Mouse (Mus musculus) spleen, postnatal 14 days (tissue): ENCODE measurements at regions not wholly inside any gene's neighbourhood (a gene's known extent, or its start where the extent isn't known, plus 50 kb on each side); places are given as distances from the start of the nearest gene placed in this dataset.

Experiments used
- DNase-seq, 2 experiments: peaks; one replicate each; pipeline ENCODE4 v3.0.0; 2021 to 2022; ENCODE audit warnings: low spot score in 2 of 2

DNA sequence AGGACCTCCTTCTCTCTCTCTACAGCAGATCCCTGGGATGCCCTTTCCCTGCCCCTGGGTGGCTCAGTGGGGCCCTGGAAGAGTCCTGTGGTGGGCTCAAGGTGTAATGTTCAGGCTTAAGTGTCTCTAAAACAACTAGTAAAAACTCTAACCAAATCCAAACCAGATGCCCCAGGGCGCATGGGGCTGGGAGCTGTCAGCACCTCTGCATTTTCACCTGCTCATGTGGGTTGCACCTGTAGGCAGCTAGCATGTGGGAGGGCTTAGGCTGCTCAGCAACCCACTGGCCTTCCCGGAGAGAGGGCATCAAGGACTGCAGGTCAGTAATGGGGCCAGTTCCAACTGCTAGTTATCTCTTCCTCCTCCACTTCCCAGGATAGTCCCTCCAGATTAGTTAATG is 104.8 kb upstream of the Gm12830 start:
- DNase-seq = no peak

DNA sequence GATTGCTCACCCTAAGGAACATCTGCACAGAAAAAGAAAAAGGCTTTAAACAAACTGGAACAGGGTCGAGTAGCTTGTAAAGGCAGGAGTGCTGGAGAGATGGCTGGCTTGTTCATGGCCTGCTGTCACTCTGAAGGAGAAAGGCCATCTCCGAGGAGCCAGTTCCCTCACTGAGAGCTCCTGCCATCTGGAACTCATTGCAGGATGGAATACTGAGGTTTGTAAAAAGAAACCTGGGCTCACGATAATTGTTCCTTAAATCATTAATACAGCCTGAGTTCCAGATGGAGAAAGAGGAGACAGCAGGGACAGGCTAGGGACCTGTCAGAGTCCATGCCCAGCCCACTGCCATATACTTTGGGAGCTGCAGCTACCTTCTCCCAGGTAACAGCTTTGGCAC is 100.8 kb upstream of the Gm12830 start:
- DNase-seq = no peak

- DNase-seq = no peak
These were observed 100.1 kb upstream of the Gm12830 start for GRCm38 (mm10) chr4:114721386-114721785.

DNA sequence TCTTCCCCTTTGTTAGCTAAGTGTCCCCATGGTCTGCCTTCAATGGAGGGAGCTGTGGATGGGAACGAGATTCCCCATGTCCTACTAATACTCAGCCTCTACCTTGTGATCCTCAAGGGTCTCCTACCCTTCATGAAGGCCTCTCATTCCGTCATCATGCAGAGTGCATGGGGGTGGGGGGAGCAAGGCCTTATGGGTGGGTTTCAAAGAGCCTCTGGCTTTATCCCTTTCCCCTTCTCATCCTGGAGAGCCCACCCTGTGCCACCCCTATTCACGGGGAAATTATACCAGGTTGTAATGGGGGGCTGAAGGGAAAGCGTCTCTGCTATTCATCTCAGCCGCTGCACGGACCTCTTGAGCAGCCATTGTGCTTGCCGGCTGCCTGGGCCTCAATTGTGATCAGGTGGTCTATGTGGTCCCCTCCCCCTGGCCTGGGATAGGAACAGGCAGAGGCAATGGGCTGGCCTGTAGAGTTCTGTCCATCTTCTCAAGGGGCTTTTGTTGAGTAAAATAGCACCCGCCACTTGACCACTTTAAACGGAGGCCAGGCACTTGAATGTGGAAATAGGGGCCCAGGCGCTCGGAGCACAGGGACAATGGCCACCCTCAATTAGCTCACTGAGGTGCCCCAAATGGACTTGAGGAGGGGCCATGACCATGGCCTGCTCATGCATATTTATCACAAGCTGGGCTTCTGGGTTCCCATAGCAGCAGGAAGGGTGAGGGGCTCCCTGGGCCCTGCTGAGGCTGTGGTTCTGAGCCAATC is 93.1 kb upstream of the Gm12830 start:
- DNase-seq = no peak

DNA sequence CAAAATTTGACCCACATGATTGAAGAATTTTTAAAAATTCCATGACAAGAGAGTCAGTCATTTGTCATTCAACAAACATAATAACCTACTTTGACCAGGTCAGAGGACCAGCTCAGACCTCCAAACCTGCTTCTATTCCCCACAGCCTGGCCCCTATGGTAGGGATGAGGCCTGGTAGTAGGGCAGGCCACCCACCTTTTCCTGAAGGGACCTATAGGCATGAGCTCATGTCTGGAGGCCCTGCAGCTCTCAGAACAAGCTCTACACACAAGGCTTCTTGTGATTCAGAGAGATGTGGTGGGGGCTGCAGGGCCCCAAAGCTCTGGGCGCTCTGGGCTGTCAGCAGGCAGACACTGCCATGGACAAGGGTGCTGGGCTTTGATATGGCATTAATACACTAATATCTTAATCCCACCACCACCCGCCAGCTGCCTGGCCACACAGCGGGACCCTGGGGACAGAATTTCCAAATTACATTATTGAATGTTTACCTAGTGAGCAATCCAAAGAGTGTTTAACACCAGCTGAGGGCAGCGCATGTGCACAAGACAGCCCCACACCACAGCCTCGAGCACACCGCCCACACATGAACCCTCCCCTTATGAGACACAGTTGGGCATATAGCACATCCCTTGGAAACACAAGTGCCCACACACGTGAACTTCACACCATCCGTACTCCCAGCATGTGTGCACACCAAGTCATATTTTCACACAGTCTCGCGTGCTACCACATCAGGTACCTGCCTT is 88.1 kb upstream of the Gm12830 start:
- no peak for DNase-seq

DNA sequence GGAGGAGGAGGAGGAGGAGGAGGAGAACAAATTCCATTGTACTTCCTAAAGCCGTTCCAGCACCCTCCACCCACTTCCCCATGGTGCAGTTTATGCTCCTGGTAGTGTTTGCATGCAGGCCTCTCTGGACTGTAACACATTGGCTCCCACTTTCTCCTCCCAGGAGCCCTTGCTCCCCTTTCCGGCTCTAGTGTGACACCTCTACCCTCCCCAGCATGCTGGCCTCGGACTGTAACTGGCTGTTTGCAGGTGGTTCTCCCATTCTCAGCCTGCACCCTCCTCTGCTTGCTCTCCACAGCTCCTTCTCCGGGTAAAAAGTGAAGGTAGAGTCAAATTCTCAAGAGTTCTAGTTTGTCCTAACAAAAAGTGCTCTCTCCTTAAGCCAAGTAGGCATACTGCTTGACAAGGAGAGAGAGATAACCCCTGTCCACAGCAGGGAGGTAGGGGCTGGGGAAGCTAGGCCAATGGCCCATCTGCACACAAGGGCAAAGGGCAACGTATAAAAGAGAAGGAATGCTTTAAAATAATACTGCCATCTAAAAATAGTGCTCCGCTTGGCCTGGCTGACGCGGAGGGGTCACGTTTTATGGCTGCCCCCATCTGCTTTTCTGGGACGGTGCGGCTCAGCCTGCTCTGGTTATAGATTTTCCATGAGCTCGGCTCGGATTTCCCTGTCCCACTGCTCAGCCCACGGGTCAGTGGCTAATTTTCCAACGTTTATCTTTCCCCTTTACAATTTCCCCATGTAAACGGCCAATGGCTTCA is 82.4 kb upstream of the Gm12830 start:
- DNase-seq = no peak

GRCm38 (mm10) chr4:114748131-114748530 is 73.4 kb upstream of the Gm12830 start:
- no peak for DNase-seq

DNA sequence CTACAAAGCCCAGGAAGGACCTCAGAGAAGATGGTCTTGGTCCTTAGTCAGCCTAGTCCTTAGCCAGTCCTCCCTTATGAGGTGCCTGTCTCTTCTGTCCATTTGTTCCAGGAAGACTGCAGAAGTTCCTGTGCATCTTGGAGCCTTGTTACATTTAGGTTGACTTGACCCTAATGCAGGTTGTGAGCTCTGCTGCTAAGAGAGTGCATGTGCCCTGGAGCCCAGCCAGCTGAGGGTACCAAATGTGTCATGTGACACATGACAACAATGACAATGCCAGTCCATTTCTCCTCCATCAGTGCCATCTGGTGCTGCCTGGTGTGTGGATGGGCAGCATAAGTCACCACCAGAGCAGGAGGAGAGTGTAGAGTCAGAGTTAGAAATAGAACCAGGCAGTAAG is 61.7 kb upstream of the Gm12830 start:
- DNase-seq = no peak

DNA sequence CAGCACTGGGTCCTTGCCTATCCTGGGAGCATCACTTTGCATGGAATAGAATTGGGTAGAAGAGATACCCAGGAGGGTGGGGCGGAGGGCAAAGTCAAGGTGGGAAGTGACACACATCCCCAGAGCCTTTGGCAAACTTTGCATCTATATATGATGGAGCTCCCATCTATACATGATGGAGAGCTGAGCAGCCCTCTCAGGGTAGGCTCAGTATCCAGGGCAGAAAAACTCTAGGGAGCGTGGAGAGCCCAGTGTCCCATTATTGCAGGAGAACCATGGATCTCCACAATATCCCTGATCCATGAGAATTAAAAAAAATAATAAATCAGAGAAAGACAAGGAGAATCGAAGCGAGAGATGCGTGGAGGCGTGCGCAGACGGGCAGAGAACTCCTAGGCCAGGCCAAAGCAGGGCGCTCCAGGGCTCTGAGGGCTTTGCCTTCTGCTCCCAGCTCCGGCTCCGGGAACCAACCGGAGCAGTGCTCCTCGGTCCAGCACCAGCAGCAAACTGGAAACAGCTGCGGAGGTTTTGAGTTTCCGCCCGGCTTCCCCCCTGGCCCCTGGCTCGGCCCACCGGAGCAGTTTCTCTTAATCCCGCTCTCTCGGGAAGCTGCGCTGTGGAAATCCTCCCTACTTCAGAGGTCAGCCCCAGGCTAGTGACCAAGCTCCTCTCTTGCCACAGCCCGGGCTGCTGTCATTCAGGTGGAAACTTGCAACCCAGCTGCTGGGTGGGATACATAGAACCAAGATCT is 54.7 kb upstream of the Gm12830 start:
- DNase-seq = no peak
